In genomic region chr14:19759277-19760193, GRCm38 (mm10) we compare ENCODE assay signal across 22 mouse cellular contexts. TPM values are rescaled to one million over a fixed set of nuclear protein-coding genes. Genes with fewer than 3 reads are reported as not detected.
DNase-seq lines count a peak whose midpoint lies in the region; ATAC-seq and TF ChIP-seq lines count a peak whose summit lies in the region.
"Had no signal": no experiment of that assay in that cellular context is flagged by ENCODE, and none has a peak within 500 bp of the region (broad histone marks: within the 10 kb centered on the region; RNA-seq: fewer than 3 reads in every experiment).

No protein-coding gene starts in this region.

- 7% methylated on average over 10 of the region's 10 CpGs for WGBS in heart, embryonic 14.5 days
- 11% methylated on average over 10 of the region's 10 CpGs for WGBS in heart, embryonic 16.5 days
- WGBS in lung, adult 2 months = 58% methylated on average over 10 of the region's 10 CpGs
- WGBS in midbrain, embryonic 11.5 days = 91% methylated on average over 10 of the region's 10 CpGs

- no peak for TF ChIP-seq POLR2A in lung, adult 2 months (IDR thresholded peaks at IDR 0.05; ENCODE audit: borderline replicate concordance, extremely low read depth, low read depth, low read length)

- intact Hi-C loops in heart, postnatal 25 days (cut with DNase I) = no loop called here

- H3K9me3 ChIP-seq in heart, embryonic 14.5 days (ENCODE audit: control insufficient read depth, low read length) = no peaks in the 10 kb centered on the region
- no peaks in the 10 kb centered on the region for H3K9me3 ChIP-seq in heart, embryonic 16.5 days (replicated peaks; ENCODE audit: control insufficient read depth, low read length)
- H3K9me3 ChIP-seq in midbrain, embryonic 11.5 days (ENCODE audit: control insufficient read depth, low read length) = no peaks in the 10 kb centered on the region
- H3K9me3 ChIP-seq: embryonic facial prominence, embryonic 15.5 days; G1E; intestine, embryonic 15.5 days; kidney, embryonic 15.5 days; stomach, embryonic 15.5 days had no signal

- H3K4me1 ChIP-seq in heart, embryonic 14.5 days (ENCODE audit: control insufficient read depth in 2 of 2, insufficient read depth in 2 of 2, low read length in 2 of 2) = peaks cover 26 to 62% of the 10 kb centered on the region in 2 experiments
- peaks cover 40% of the 10 kb centered on the region for H3K4me1 ChIP-seq in heart, embryonic 16.5 days (ENCODE audit: control insufficient read depth, insufficient read depth, low read length)
- no peaks in the 10 kb centered on the region for H3K4me1 ChIP-seq in lung, adult 2 months (ENCODE audit: control insufficient read depth, insufficient read depth, low read length)
- H3K4me1 ChIP-seq in midbrain, embryonic 11.5 days (ENCODE audit: control insufficient read depth, insufficient read depth, low read length) = peaks cover 9% of the 10 kb centered on the region

- no peak overlapping the region; the same call in 1 of the 2 replicates for H3K9ac ChIP-seq in heart, embryonic 14.5 days (ENCODE audit: low read length)
- 0 out of 2 replicates have a peak overlapping the region, but pooled peaks have one; percentile 16 for H3K9ac ChIP-seq in heart, embryonic 16.5 days (ENCODE audit: low read length)
- no peak overlapping the region for H3K9ac ChIP-seq in midbrain, embryonic 11.5 days (ENCODE audit: low read length)
- H3K9ac ChIP-seq: embryonic facial prominence, embryonic 15.5 days; hindbrain, embryonic 14.5 days; intestine, embryonic 15.5 days; kidney, embryonic 15.5 days; liver, postnatal 0 days; stomach, embryonic 15.5 days had no signal

- no peaks in the 10 kb centered on the region for H3K27me3 ChIP-seq in heart, embryonic 14.5 days (ENCODE audit: control insufficient read depth, insufficient read depth, low read length)
- no peaks in the 10 kb centered on the region for H3K27me3 ChIP-seq in heart, embryonic 16.5 days (ENCODE audit: control insufficient read depth, insufficient read depth, low read length)
- H3K27me3 ChIP-seq in midbrain, embryonic 11.5 days (ENCODE audit: control insufficient read depth, insufficient read depth, low read length) = no peaks in the 10 kb centered on the region
- H3K27me3 ChIP-seq: embryonic facial prominence, embryonic 15.5 days; intestine, embryonic 15.5 days; kidney, embryonic 15.5 days; stomach, embryonic 15.5 days had no signal

- peak overlapping the region; percentile 83 to 85 for H3K27ac ChIP-seq in heart, embryonic 14.5 days (replicated peaks in 1 of 2; ENCODE audit: control insufficient read depth in 1 of 2, insufficient read depth in 1 of 2, low read depth in 2 of 2, low read length in 2 of 2)
- peak overlapping the region; percentile 82 for H3K27ac ChIP-seq in heart, embryonic 16.5 days (ENCODE audit: low read length)
- H3K27ac ChIP-seq in midbrain, embryonic 11.5 days (ENCODE audit: low read depth, low read length) = no peak overlapping the region
- H3K27ac ChIP-seq: embryonic facial prominence, embryonic 15.5 days; hindbrain, embryonic 14.5 days; intestine, embryonic 15.5 days; kidney, embryonic 15.5 days; stomach, embryonic 15.5 days had no signal

- TF ChIP-seq CTCF in lung, adult 2 months (IDR thresholded peaks at IDR 0.05; ENCODE audit: insufficient read depth, low read length) = no peak

- peaks cover 44% of the 10 kb centered on the region for H3K36me3 ChIP-seq in heart, embryonic 14.5 days (ENCODE audit: control insufficient read depth, insufficient read depth, low read length)
- H3K36me3 ChIP-seq in heart, embryonic 16.5 days (ENCODE audit: control insufficient read depth, insufficient read depth) = 0 out of 2 replicates have a peak, but pooled peaks cover 10% of the 10 kb centered on the region
- H3K36me3 ChIP-seq in midbrain, embryonic 11.5 days (ENCODE audit: control insufficient read depth, insufficient read depth, low read length) = no peaks in the 10 kb centered on the region
- H3K36me3 ChIP-seq: embryonic facial prominence, embryonic 15.5 days; G1E; stomach, embryonic 15.5 days had no signal

- H3K4me3 ChIP-seq in heart, embryonic 14.5 days (ENCODE audit: control insufficient read depth in 1 of 2, insufficient read depth in 1 of 2, low read depth in 1 of 2, low read length in 2 of 2) = no peak overlapping the region
- H3K4me3 ChIP-seq in heart, embryonic 16.5 days (ENCODE audit: low read length) = no peak overlapping the region
- H3K4me3 ChIP-seq in lung, adult 2 months (replicated peaks; ENCODE audit: extremely low read depth, low read depth, low read length) = no peak overlapping the region
- no peak overlapping the region for H3K4me3 ChIP-seq in midbrain, embryonic 11.5 days (ENCODE audit: low read depth, low read length)
- H3K4me3 ChIP-seq: embryonic facial prominence, embryonic 15.5 days; intestine, embryonic 15.5 days; kidney, embryonic 15.5 days; stomach, embryonic 15.5 days had no signal

- peak; percentile 43 for ATAC-seq in heart, embryonic 14.5 days (ENCODE audit: insufficient number of reproducible peaks, insufficient read depth, low FRiP score, low read depth)
- ATAC-seq in heart, embryonic 16.5 days (replicated peaks; ENCODE audit: extremely low read depth, insufficient read depth, low FRiP score) = peak; percentile 68; the same call in 1 of the 2 replicates
- no peak for ATAC-seq in midbrain, embryonic 11.5 days (ENCODE audit: low FRiP score)
- ATAC-seq: activated CD4-positive, CD25-positive, alpha-beta regulatory T cell, adult 4 months; intestine, embryonic 15.5 days; liver, postnatal 0 days had no signal

- H3K4me2 ChIP-seq in heart, embryonic 14.5 days (ENCODE audit: low read length) = peak overlapping the region; percentile 38
- peak overlapping the region; percentile 36 for H3K4me2 ChIP-seq in heart, embryonic 16.5 days (ENCODE audit: low read depth, low read length)
- H3K4me2 ChIP-seq in midbrain, embryonic 11.5 days = no peak overlapping the region
- H3K4me2 ChIP-seq: embryonic facial prominence, embryonic 15.5 days; hindbrain, embryonic 14.5 days; intestine, embryonic 15.5 days; kidney, embryonic 15.5 days; stomach, embryonic 15.5 days had no signal

- DNase-seq in heart, postnatal 25 days (ENCODE audit: low spot score) = no peak
- peak; percentile 29 for DNase-seq in lung, adult 2 months
- peak; percentile 60 for DNase-seq in lung, postnatal 25 days (ENCODE audit: low spot score)
- no peak for DNase-seq in adrenal gland, postnatal 4 days (ENCODE audit: low spot score in 2 of 2)
- DNase-seq in midbrain, embryonic 11.5 days (ENCODE audit: low spot score, missing footprints) = no peak
- DNase-seq in neural tube, embryonic 10.5 days (ENCODE audit: extremely low spot score, low spot score) = no peak
- DNase-seq: adrenal gland, postnatal 14 days; cerebellum, adult 11-12 months; cerebellum, postnatal 25 days; layer of hippocampus, postnatal 36 days; liver, postnatal 0 days; retina, postnatal 1 day; thymus, adult 2 months had no signal

RNA-seq across cellular contexts. Expression of gene Nid2, which starts 8.5 kb away (rescaled TPM):
- polyA plus RNA-seq in heart, embryonic 14.5 days (2014; fragmentation: Nextera tagmentation; extraction: Ambion mirVana) = 90.2 and 106 TPM in 2 replicates
- 10 to 100 TPM; 46.4 to 53.2 TPM for total RNA-seq in heart, postnatal 25 days (2021)
- 89.5 and 108 TPM in 2 replicates for polyA plus RNA-seq in heart, embryonic 16.5 days (2015; fragmentation: Nextera tagmentation; extraction: Ambion mirVana)
- 10.4 and 10.7 TPM in 2 replicates for polyA plus RNA-seq in lung, adult 2 months (2012; rRNA removed)
- total RNA-seq in adrenal gland, postnatal 4 days (2021) = 100 to 1,000 TPM in 1 of 2 experiments, 10 to 100 TPM in 1; 80.3 to 105 TPM
- 30.0 and 32.2 TPM in 2 replicates for polyA plus RNA-seq in midbrain, embryonic 11.5 days (2014; fragmentation: Nextera tagmentation; extraction: Ambion mirVana)

Comparison
In these comparisons a context has a peak if more than half of its experiments do, and no peak if none do; other contexts are left out.
1. DNase-seq: peak in lung, adult 2 months (single experiment) and lung, postnatal 25 days (single experiment); none in heart, postnatal 25 days (single experiment), adrenal gland, postnatal 4 days (0 of 2), midbrain, embryonic 11.5 days (single experiment) and neural tube, embryonic 10.5 days (single experiment).